Mouse (Mus musculus) bone marrow macrophage, adult 2 months (primary cell): ENCODE measurements around the gene Yif1b.

Source experiments
- CTCF ChIP-seq: IDR thresholded peaks from 2 replicates; pipeline ENCODE4 v1.5.1; 2012; ENCODE audit warnings: low read depth, mild to moderate bottlenecking, low read length, moderate library complexity
- POLR2A ChIP-seq: IDR thresholded peaks from 2 replicates; pipeline ENCODE4 v1.6.1; 2012; ENCODE audit warnings: mild to moderate bottlenecking, low read depth, low read length, borderline replicate concordance

DNA sequence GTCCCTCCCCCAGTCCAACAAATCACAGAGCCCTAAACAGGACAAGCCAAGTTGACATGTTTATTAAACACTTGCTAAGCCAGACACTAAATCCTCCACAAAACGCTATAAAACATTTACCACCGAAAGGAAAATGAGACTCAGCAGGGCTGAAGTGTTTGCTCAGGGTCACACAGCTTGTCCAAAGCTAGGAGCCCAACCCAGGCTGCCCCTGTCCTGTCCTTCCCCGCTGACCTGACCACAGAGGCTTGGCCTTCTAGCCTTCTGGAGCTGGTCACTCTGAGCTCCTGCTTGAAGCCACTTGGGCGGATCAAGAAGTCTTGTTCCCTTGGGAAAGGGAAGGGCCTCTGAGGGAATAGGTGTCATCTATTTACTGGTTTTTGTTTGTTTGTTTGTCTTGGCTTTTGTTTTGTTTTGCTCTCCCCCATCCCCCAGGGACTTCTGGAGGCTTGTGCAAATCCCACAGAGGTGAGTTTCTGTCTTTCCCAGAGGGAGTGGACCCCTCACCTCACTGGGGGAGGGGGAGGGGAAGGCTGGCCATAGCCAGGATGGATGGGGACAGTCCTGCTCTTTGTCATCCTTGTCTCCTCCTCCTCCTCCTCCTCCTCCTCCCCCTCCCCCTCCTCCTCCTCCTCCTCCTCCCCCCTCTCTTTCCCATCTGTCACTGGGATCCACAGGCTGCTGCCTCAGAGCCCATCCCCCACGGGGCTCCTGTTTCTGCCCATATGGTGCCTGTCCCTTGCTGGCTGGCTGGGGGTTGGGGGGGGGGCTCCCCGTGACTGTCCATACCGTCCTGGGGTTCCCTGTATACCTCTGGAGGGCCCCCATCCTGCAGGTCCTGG is 53.7 kb downstream of the Yif1b start:
- TF ChIP-seq POLR2A (no peak), CTCF (no peak)
